Comparison of ENCODE assay signal across 7 mouse cellular contexts in genomic region chr17:33950131-33950625, GRCm38 (mm10). TPM values are rescaled to one million over a fixed set of nuclear protein-coding genes. Genes with fewer than 3 reads are reported as not detected.
A peak's percentile ranks its signal among the peaks of the same experiment; 100 is the strongest.
DNase-seq lines count a peak whose midpoint lies in the region; ATAC-seq and TF ChIP-seq lines count a peak whose summit lies in the region.

No protein-coding gene starts in this region.

- no peak for TF ChIP-seq EP300 in lung, postnatal 0 days (IDR thresholded peaks at IDR 0.05)

- H3K36me3 ChIP-seq in lung, postnatal 0 days (ENCODE audit: insufficient read depth, low read length): peaks cover 4% of the 10 kb centered on the region; the same call in 1 of the 2 replicates
- H3K36me3 ChIP-seq in forebrain, embryonic 12.5 days (replicated peaks): peaks cover 68% of the 10 kb centered on the region
- H3K36me3 ChIP-seq in limb, embryonic 11.5 days (ENCODE audit: control insufficient read depth, insufficient read depth, low read length): peaks cover 17% of the 10 kb centered on the region
- peaks cover 37% of the 10 kb centered on the region for H3K36me3 ChIP-seq in stomach, embryonic 14.5 days (ENCODE audit: control insufficient read depth, insufficient read depth, low read length)

- H3K9ac ChIP-seq in lung, postnatal 0 days (replicated peaks; ENCODE audit: low read depth): peak overlapping the region; percentile 37; the same call in 1 of the 2 replicates
- peak overlapping the region; percentile 68 for H3K9ac ChIP-seq in forebrain, embryonic 12.5 days
- H3K9ac ChIP-seq in limb, embryonic 11.5 days (ENCODE audit: low read length): no peak overlapping the region
- no peak overlapping the region for H3K9ac ChIP-seq in stomach, embryonic 14.5 days (replicated peaks; ENCODE audit: low read depth, low read length)

- peaks cover 12% of the 10 kb centered on the region; the same call in 1 of the 2 replicates for H3K4me1 ChIP-seq in lung, postnatal 0 days (ENCODE audit: insufficient read depth, low read depth, low read length)
- H3K4me1 ChIP-seq in forebrain, embryonic 12.5 days: peaks cover 60% of the 10 kb centered on the region
- H3K4me1 ChIP-seq in limb, embryonic 11.5 days (ENCODE audit: control insufficient read depth, insufficient read depth, low read length): peaks cover 40% of the 10 kb centered on the region
- H3K4me1 ChIP-seq in stomach, embryonic 14.5 days (ENCODE audit: control insufficient read depth, insufficient read depth, low read length): peaks cover 34% of the 10 kb centered on the region; the same call in 1 of the 2 replicates

- no peaks in the 10 kb centered on the region for H3K9me3 ChIP-seq in lung, postnatal 0 days (ENCODE audit: low read length)
- H3K9me3 ChIP-seq in forebrain, embryonic 12.5 days: no peaks in the 10 kb centered on the region
- no peaks in the 10 kb centered on the region for H3K9me3 ChIP-seq in limb, embryonic 11.5 days (ENCODE audit: control insufficient read depth, low read length)
- H3K9me3 ChIP-seq in stomach, embryonic 14.5 days (ENCODE audit: control insufficient read depth, low read depth, low read length): no peaks in the 10 kb centered on the region

- no peak for ATAC-seq in lung, postnatal 0 days
- ATAC-seq in forebrain, embryonic 12.5 days (ENCODE audit: low FRiP score): no peak
- no peak for ATAC-seq in limb, embryonic 11.5 days (ENCODE audit: insufficient number of reproducible peaks, low FRiP score, low TSS enrichment, low read depth)
- ATAC-seq in stomach, embryonic 14.5 days (ENCODE audit: insufficient number of reproducible peaks, insufficient read depth, low FRiP score, low read depth): no peak

- TF ChIP-seq CTCF in lung, postnatal 0 days (IDR thresholded peaks at IDR 0.05): no peak

- no peak overlapping the region for H3K27ac ChIP-seq in lung, postnatal 0 days (ENCODE audit: low read length)
- H3K27ac ChIP-seq in forebrain, embryonic 12.5 days: peak overlapping the region; percentile 8; the same call in 1 of the 2 replicates
- 0 out of 2 replicates have a peak overlapping the region, but pooled peaks have one; percentile 89 for H3K27ac ChIP-seq in limb, embryonic 11.5 days (replicated peaks; ENCODE audit: low read depth, low read length)
- no peak overlapping the region for H3K27ac ChIP-seq in stomach, embryonic 14.5 days (ENCODE audit: low read length)

- H3K4me3 ChIP-seq in lung, postnatal 0 days (ENCODE audit: low read depth, low read length): peak overlapping the region; percentile 42; the same call in 1 of the 2 replicates
- H3K4me3 ChIP-seq in forebrain, embryonic 12.5 days (replicated peaks): peak overlapping the region; percentile 48
- H3K4me3 ChIP-seq in limb, embryonic 11.5 days (ENCODE audit: low read depth, low read length): peak overlapping the region; percentile 44; the same call in 1 of the 2 replicates
- H3K4me3 ChIP-seq in stomach, embryonic 14.5 days (ENCODE audit: low read depth, low read length): peak overlapping the region; percentile 41

- DNase-seq in lung, postnatal 0 days (ENCODE audit: low spot score): no peak
- no peak for DNase-seq in lung, postnatal 10 days
- DNase-seq in limb, embryonic 11.5 days (ENCODE audit: low spot score): no peak
- no peak for DNase-seq in spleen, adult 18-20 months
- no peak for DNase-seq in layer of hippocampus, postnatal 14 days (ENCODE audit: low spot score in 2 of 2)

- WGBS in lung, postnatal 0 days: 73% methylated on average over 10 of the region's 10 CpGs
- 76% methylated on average over 10 of the region's 10 CpGs for WGBS in forebrain, embryonic 12.5 days
- 79% methylated on average over 10 of the region's 10 CpGs for WGBS in limb, embryonic 11.5 days
- WGBS in stomach, embryonic 14.5 days: 72% methylated on average over 10 of the region's 10 CpGs

- H3K27me3 ChIP-seq in lung, postnatal 0 days (replicated peaks; ENCODE audit: insufficient read depth, low read length): no peaks in the 10 kb centered on the region
- no peaks in the 10 kb centered on the region for H3K27me3 ChIP-seq in forebrain, embryonic 12.5 days
- no peaks in the 10 kb centered on the region for H3K27me3 ChIP-seq in limb, embryonic 11.5 days (ENCODE audit: control insufficient read depth, insufficient read depth, low read length)
- no peaks in the 10 kb centered on the region for H3K27me3 ChIP-seq in stomach, embryonic 14.5 days (ENCODE audit: control insufficient read depth, insufficient read depth, low read length)

- peak overlapping the region; percentile 76 for H3K4me2 ChIP-seq in lung, postnatal 0 days (replicated peaks; ENCODE audit: low read depth, low read length)
- H3K4me2 ChIP-seq in forebrain, embryonic 12.5 days: peak overlapping the region; percentile 77
- H3K4me2 ChIP-seq in limb, embryonic 11.5 days (ENCODE audit: low read depth, severe bottlenecking): peak overlapping the region; percentile 86
- peak overlapping the region; percentile 83 for H3K4me2 ChIP-seq in stomach, embryonic 14.5 days (replicated peaks; ENCODE audit: low read depth, low read length)

RNA-seq across cellular contexts. Expression of gene B3galt4, which starts 1.1 kb away (rescaled TPM):
- polyA plus RNA-seq in lung, postnatal 0 days (2015; fragmentation: Nextera tagmentation; extraction: Ambion mirVana): 9.3 and 12.0 TPM in 2 replicates
- polyA plus RNA-seq in forebrain, embryonic 12.5 days (2016; fragmentation: Nextera tagmentation; extraction: Ambion mirVana): 5.0 and 7.1 TPM in 2 replicates
- 2.6 and 3.0 TPM in 2 replicates for polyA plus RNA-seq in limb, embryonic 11.5 days (2014; fragmentation: Nextera tagmentation; extraction: Ambion mirVana)
- polyA plus RNA-seq in stomach, embryonic 14.5 days (2014; fragmentation: Nextera tagmentation; extraction: Ambion mirVana): 2.8 and 2.9 TPM in 2 replicates
- 1 to 10 TPM; 5.4 to 6.8 TPM for total RNA-seq in layer of hippocampus, postnatal 14 days (2021)

RNA-seq across cellular contexts. Expression of gene Vps52, which starts 5.4 kb away (rescaled TPM):
- polyA plus RNA-seq in lung, postnatal 0 days (2015; fragmentation: Nextera tagmentation; extraction: Ambion mirVana): 28.5 and 31.1 TPM in 2 replicates
- polyA plus RNA-seq in forebrain, embryonic 12.5 days (2016; fragmentation: Nextera tagmentation; extraction: Ambion mirVana): 58.4 and 63.5 TPM in 2 replicates
- 35.6 and 37.1 TPM in 2 replicates for polyA plus RNA-seq in limb, embryonic 11.5 days (2014; fragmentation: Nextera tagmentation; extraction: Ambion mirVana)
- 31.5 and 34.8 TPM in 2 replicates for polyA plus RNA-seq in stomach, embryonic 14.5 days (2014; fragmentation: Nextera tagmentation; extraction: Ambion mirVana)
- total RNA-seq in layer of hippocampus, postnatal 14 days (2021): 10 to 100 TPM; 78.5 to 84.4 TPM

RNA-seq across cellular contexts. Expression of gene Rps18, which starts 5.6 kb away (rescaled TPM):
- polyA plus RNA-seq in lung, postnatal 0 days (2015; fragmentation: Nextera tagmentation; extraction: Ambion mirVana): 1,282 and 1,435 TPM in 2 replicates
- polyA plus RNA-seq in forebrain, embryonic 12.5 days (2016; fragmentation: Nextera tagmentation; extraction: Ambion mirVana): 934 and 1,034 TPM in 2 replicates
- 1,618 and 1,641 TPM in 2 replicates for polyA plus RNA-seq in limb, embryonic 11.5 days (2014; fragmentation: Nextera tagmentation; extraction: Ambion mirVana)
- polyA plus RNA-seq in stomach, embryonic 14.5 days (2014; fragmentation: Nextera tagmentation; extraction: Ambion mirVana): 2,047 and 2,164 TPM in 2 replicates
- total RNA-seq in layer of hippocampus, postnatal 14 days (2021): 100 to 1,000 TPM; 356 to 380 TPM

RNA-seq across cellular contexts. Expression of gene Wdr46, which starts 9.7 kb away (rescaled TPM):
- 8.8 TPM in 2 replicates for polyA plus RNA-seq in lung, postnatal 0 days (2015; fragmentation: Nextera tagmentation; extraction: Ambion mirVana)
- 40.1 and 41.9 TPM in 2 replicates for polyA plus RNA-seq in forebrain, embryonic 12.5 days (2016; fragmentation: Nextera tagmentation; extraction: Ambion mirVana)
- polyA plus RNA-seq in limb, embryonic 11.5 days (2014; fragmentation: Nextera tagmentation; extraction: Ambion mirVana): 37.4 and 45.6 TPM in 2 replicates
- 19.0 and 23.0 TPM in 2 replicates for polyA plus RNA-seq in stomach, embryonic 14.5 days (2014; fragmentation: Nextera tagmentation; extraction: Ambion mirVana)
- 10 to 100 TPM; 17.5 to 18.5 TPM for total RNA-seq in layer of hippocampus, postnatal 14 days (2021)

RNA-seq across cellular contexts. Expression of gene Pfdn6, which starts 10.0 kb away (rescaled TPM):
- 99.7 and 103 TPM in 2 replicates for polyA plus RNA-seq in lung, postnatal 0 days (2015; fragmentation: Nextera tagmentation; extraction: Ambion mirVana)
- polyA plus RNA-seq in forebrain, embryonic 12.5 days (2016; fragmentation: Nextera tagmentation; extraction: Ambion mirVana): 198 and 201 TPM in 2 replicates
- polyA plus RNA-seq in limb, embryonic 11.5 days (2014; fragmentation: Nextera tagmentation; extraction: Ambion mirVana): 208 and 212 TPM in 2 replicates
- 141 and 152 TPM in 2 replicates for polyA plus RNA-seq in stomach, embryonic 14.5 days (2014; fragmentation: Nextera tagmentation; extraction: Ambion mirVana)
- total RNA-seq in layer of hippocampus, postnatal 14 days (2021): 10 to 100 TPM; 89.3 to 93.4 TPM

Comparison
In these comparisons a context has a peak if more than half of its experiments do, and no peak if none do; other contexts are left out.
1. H3K27ac ChIP-seq: peak in forebrain, embryonic 12.5 days (single experiment) and limb, embryonic 11.5 days (single experiment); none in lung, postnatal 0 days (single experiment) and stomach, embryonic 14.5 days (single experiment).
2. H3K9ac ChIP-seq: peak in lung, postnatal 0 days (single experiment) and forebrain, embryonic 12.5 days (single experiment); none in limb, embryonic 11.5 days (single experiment) and stomach, embryonic 14.5 days (single experiment).
3. Peak in every context shown above with its lines, with median percentiles within 50 percentile points of each other: H3K4me2 ChIP-seq and H3K4me3 ChIP-seq.